Mouse (Mus musculus) testis, adult 2 months (tissue): ENCODE data around the gene Gosr2. TPM values are rescaled to one million over a fixed set of nuclear protein-coding genes. Genes with fewer than 3 reads are reported as not detected.
A peak's percentile ranks its signal among the peaks of the same experiment; 100 is the strongest.

Experiments
- H3K27ac ChIP-seq: fragments of 200-500 bp; 2 replicates; pipeline ENCODE4 v1.5.1; 2012; ENCODE audit warnings: low read depth, low read length; ENCODE audit not compliant: control insufficient read depth, insufficient read depth
- H3K27me3 ChIP-seq: fragments of 200-500 bp; 2 replicates; pipeline ENCODE4 v1.6.1; 2012; ENCODE audit warnings: mild to moderate bottlenecking, low read length, moderate library complexity; ENCODE audit not compliant: control insufficient read depth, insufficient read depth
- H3K36me3 ChIP-seq: fragments of 200-500 bp; 2 replicates; pipeline ENCODE4 v1.6.1; 2012; ENCODE audit warnings: mild to moderate bottlenecking, low read length; ENCODE audit not compliant: control insufficient read depth, insufficient read depth
- H3K4me1 ChIP-seq: fragments of 200-500 bp; 2 replicates; pipeline ENCODE4 v1.6.1; 2012; ENCODE audit warnings: low read length; ENCODE audit not compliant: control insufficient read depth, insufficient read depth
- H3K4me3 ChIP-seq: fragments of 200-500 bp; 2 replicates; pipeline ENCODE4 v1.5.1; 2012; ENCODE audit warnings: low read depth, mild to moderate bottlenecking, low read length, moderate library complexity, mixed read lengths; ENCODE audit not compliant: control insufficient read depth
- CTCF ChIP-seq: fragments of 200-500 bp; IDR thresholded peaks from 2 replicates; pipeline ENCODE4 v1.5.1; 2012; ENCODE audit warnings: low read depth, mild to moderate bottlenecking, inconsistent platforms, low read length, moderate library complexity; ENCODE audit not compliant: control insufficient read depth, insufficient read depth, insufficient replicate concordance
- POLR2A ChIP-seq: fragments of 200-500 bp; IDR thresholded peaks from 2 replicates; pipeline ENCODE4 v1.6.1; 2012; ENCODE audit warnings: low read depth, mild to moderate bottlenecking, inconsistent platforms, low read length, moderate library complexity; ENCODE audit not compliant: control insufficient read depth
- polyA plus RNA-seq: library from polyadenylated mRNA; depleted of rRNA; stranded (reverse); fragments of >200 nt; gene quantifications from 2 replicates; pipeline ENCODE4 v1.2.3, GENCODE M21; 2012

Gene Gosr2
- polyA plus RNA-seq, 1 experiment: 150 TPM

DNA sequence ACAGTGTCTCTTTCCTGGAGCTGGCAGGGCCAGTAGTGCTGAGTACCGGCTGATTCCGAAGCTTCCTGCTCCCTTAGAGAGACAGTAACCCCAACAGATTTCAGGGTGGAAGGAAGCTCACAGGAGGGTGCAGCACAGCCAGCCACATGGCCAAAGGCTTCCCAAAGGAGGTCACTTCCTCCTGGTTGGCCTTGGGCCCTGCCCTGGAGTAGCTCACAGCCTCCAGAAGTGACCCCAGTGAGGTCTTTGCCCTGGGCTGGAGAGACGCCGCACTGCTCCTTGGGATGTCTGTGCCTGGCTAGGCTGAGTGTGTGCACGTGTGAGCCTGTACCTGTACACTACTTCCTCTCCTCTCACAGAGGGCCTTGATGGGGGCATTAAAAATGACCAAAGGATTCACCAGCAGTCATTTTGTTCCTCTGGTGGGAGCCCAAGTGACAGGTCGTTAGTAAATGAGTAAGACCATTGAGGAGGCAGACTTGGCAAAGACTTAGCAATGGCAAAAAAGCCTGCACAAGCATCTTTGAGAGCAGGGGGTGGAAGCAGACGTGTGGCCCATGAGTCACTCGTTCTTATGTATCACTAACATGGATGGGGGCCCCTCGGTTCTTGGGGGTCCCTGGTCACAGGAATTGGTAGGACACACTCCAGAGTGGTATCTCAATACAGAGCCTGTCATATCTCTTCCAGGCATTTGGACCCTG is 31.7 kb upstream of the Gosr2 start:
- H3K36me3 ChIP-seq: no peaks in the 10 kb centered on the region
- H3K4me3 ChIP-seq: no peak overlapping the region
- H3K4me1 ChIP-seq: no peaks in the 10 kb centered on the region
- no peak overlapping the region for H3K27ac ChIP-seq
- no peak for TF ChIP-seq POLR2A
- TF ChIP-seq CTCF: no peak
- no peaks in the 10 kb centered on the region for H3K27me3 ChIP-seq

GRCm38 (mm10) chr11:103724331-103724771 is 26.7 kb upstream of the Gosr2 start:
- TF ChIP-seq CTCF: no peak
- TF ChIP-seq POLR2A: no peak
- Histone ChIP-seq H3K27me3 (no peaks in the 10 kb centered on the region), H3K36me3 (no peaks in the 10 kb centered on the region), H3K4me1 (no peaks in the 10 kb centered on the region; the same call in 1 of the 2 replicates), H3K27ac (no peak overlapping the region), H3K4me3 (no peak overlapping the region)

GRCm38 (mm10) chr11:103722040-103722481 is 24.4 kb upstream of the Gosr2 start:
- Histone ChIP-seq H3K36me3 (no peaks in the 10 kb centered on the region), H3K4me1 (no peaks in the 10 kb centered on the region; the same call in 1 of the 2 replicates), H3K4me3 (no peak overlapping the region), H3K27me3 (no peaks in the 10 kb centered on the region), H3K27ac (no peak overlapping the region)
- TF ChIP-seq POLR2A (no peak), CTCF (no peak)

GRCm38 (mm10) chr11:103721468-103722039 is 23.9 kb upstream of the Gosr2 start:
- peak; percentile 41; the same call in 1 of the 2 replicates for TF ChIP-seq CTCF
- TF ChIP-seq POLR2A: no peak
- Histone ChIP-seq H3K4me1 (no peaks in the 10 kb centered on the region; the same call in 1 of the 2 replicates), H3K4me3 (no peak overlapping the region; the same call in 1 of the 2 replicates), H3K27me3 (no peaks in the 10 kb centered on the region), H3K36me3 (no peaks in the 10 kb centered on the region), H3K27ac (no peak overlapping the region)

DNA sequence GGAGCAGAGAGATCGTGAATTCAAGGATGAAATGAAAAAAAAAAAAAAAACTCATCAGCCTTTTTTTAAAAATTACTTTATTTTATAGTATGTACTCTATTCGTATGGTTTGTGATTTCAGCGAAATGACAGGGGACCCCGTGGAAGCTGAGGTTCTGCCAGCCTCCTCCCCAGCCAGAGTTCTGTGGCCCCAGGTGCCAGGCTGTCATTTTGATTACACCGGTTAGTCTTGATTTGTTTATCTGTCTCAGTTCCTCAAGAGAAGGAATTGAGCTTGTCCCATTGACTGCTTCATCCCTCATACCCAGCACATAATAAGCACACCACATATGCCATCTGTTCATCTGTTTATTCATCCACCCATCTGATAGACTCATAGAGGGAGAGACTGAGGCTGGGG is 21.7 kb upstream of the Gosr2 start:
- Histone ChIP-seq H3K36me3 (no peaks in the 10 kb centered on the region), H3K4me1 (no peaks in the 10 kb centered on the region; the same call in 1 of the 2 replicates), H3K27ac (no peak overlapping the region), H3K4me3 (no peak overlapping the region), H3K27me3 (no peaks in the 10 kb centered on the region)
- no peak for TF ChIP-seq CTCF
- no peak for TF ChIP-seq POLR2A

GRCm38 (mm10) chr11:103716971-103717370 is 19.3 kb upstream of the Gosr2 start:
- Histone ChIP-seq H3K36me3 (no peaks in the 10 kb centered on the region), H3K4me3 (no peak overlapping the region), H3K27ac (no peak overlapping the region), H3K27me3 (no peaks in the 10 kb centered on the region), H3K4me1 (no peaks in the 10 kb centered on the region; the same call in 1 of the 2 replicates)
- no peak for TF ChIP-seq CTCF
- TF ChIP-seq POLR2A: no peak

GRCm38 (mm10) chr11:103714074-103714473 is 16.4 kb upstream of the Gosr2 start:
- H3K4me1 ChIP-seq: no peaks in the 10 kb centered on the region
- no peak for TF ChIP-seq CTCF
- TF ChIP-seq POLR2A: no peak
- no peak overlapping the region for H3K4me3 ChIP-seq
- H3K27ac ChIP-seq: no peak overlapping the region
- no peaks in the 10 kb centered on the region for H3K36me3 ChIP-seq
- H3K27me3 ChIP-seq: no peaks in the 10 kb centered on the region
